Mouse (Mus musculus) layer of hippocampus, adult 18-20 months (tissue): ENCODE results near the gene Nin. TPM values are rescaled to one million over a fixed set of nuclear protein-coding genes. Genes with fewer than 3 reads are reported as not detected.
"Not testable (repeated sequence)": the region's sequence is repeated elsewhere in the genome, so short reads cannot be mapped to it uniquely, and the experiment has no call there.

ENCODE experiments used
- DNase-seq, 2 experiments: peaks; one replicate each; pipeline ENCODE4 v3.0.0; 2022; ENCODE audit warnings: low spot score in 2 of 2
- long read RNA-seq: library from polyadenylated mRNA; stranded (forward); transcript quantifications from one replicate; pipeline ENCODE4 v2.0.0, GENCODE M21; 2021
- total RNA-seq, 2 experiments: library from RNA; stranded (reverse); gene quantifications; 2 replicates each; pipeline ENCODE4 v1.2.3; 2021

Nin gene
- total RNA-seq: 10 to 100 TPM; 62.4 to 69.6 TPM
- long read RNA-seq, full-length matches to known transcripts: 1 of 30 reads
- long read RNA-seq, partial matches to known transcripts: 11 of 30 reads
- long read RNA-seq, other reads (novel, unspliced or antisense): 18 of 30 reads

DNA sequence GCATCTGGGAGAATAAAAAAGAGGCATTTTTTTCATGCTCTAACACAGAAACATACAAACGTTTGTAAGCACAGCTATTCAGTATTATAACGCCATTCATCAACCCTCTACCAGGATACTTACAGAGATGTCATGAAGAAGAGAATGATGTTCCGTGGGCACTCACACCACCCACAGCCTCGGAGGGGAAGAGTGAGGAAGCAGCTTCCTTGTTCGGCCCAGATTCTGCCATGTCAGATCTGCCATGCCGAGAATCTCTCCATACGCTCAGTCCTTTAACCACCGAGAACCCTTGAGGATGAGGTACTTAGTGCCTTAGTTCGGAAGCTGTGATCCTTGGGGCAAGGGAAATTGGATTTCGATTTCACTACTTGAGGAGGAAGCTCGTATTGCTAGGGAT is at the start of gene Nin:
Gene Nin (minus strand): TSS at position 367 of the 400 bp plus-strand sequence.
- DNase-seq: no peak

DNA sequence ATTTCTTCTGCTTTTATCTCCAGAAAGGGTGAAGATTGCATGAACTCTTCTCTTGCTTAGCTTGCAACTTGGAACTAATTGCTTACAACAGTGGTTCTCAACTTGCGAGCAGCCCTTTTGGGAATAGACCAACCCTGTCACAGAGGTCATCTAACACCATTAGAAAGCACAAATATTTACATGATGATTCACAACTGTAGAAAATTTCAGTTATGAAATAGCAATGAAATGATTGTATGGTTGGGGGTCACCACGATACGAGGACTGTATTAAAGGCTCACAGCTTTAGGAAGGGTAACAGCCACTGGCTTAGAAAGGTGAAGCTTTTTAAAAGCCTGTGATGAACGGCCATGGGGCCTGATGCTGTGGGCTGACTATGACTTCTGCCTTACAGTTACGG is 47.5 kb upstream of the Nin start:
- no peak for DNase-seq

- peak in 1 of 2 experiments; percentile 10 for DNase-seq
These were observed 44.0 kb upstream of the Nin start for GRCm38 (mm10) chr12:70157292-70158066.

DNA sequence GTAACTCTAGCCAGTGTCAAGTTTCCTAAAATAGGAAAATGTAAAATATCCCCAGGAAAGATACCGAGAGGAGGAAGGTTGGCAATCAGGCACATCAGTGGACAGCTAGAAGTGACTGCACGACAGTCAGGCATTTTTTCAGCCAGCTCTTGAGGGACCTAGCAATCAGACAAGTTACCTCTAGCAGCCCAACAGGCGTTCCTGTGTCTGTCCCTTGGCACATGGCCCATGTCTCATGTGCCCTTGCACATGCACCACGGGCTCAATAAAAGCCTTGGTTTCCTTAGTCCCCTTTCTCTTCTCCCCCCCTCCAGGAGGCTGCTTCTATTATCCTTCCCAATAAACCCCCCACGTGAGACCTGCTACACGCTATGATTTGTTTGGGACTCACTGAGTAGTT is 42.7 kb upstream of the Nin start:
- DNase-seq: no peak

DNA sequence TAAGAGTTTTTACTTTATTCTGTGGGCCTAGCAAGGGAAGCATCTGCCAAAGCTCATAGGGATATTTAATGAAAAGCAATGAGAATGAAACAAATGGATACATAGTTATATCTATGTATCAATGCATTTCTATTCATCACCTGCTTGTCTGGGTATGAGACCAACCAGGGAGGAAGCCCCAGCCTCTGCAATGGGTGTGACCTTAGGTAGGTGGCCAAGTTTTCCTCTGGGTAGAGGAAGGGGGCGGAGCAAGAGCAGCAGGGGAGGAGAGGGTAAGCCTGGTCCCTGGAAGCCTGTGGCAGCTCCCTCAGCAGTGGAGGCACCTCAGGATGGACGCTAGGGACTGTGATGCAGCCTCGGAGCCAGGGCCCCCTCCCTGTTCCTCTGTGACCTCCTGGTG is 40.3 kb upstream of the Nin start, which contains the start of gene Abhd12b:
Gene Abhd12b (plus strand): TSS at position 301 of the 400 bp plus-strand sequence.
- DNase-seq: no peak

DNA sequence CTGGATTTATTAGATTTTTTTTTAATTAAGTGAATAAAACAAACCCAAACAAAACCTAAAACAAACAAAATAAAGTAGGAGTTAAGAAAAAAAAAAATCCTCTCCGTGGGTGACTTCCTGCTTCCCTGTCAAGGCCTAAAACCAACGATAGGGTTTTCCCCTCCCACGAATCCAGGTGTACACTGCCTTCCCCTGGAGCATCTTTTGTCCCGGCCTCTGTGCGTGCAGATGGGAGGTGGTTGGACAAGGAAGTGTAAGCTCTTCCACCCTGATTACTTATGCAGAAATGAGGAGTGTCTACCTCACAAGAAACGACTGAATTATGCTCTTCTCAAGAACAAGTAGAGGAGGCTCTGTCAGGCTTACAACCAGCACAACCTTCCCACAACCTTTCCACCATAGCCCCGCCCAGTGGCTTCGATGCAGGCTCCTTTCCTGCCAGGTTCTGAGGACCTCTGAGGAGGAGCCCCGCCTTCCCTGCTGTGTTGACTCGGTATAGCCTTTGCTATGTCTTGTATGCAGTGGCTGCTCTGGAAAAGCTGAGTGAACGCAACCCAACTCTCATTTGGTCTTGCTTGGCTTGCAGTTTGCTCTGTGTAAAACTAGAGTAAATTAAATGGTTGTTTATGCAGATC is 35.2 kb upstream of the Nin start:
- DNase-seq: no peak

DNA sequence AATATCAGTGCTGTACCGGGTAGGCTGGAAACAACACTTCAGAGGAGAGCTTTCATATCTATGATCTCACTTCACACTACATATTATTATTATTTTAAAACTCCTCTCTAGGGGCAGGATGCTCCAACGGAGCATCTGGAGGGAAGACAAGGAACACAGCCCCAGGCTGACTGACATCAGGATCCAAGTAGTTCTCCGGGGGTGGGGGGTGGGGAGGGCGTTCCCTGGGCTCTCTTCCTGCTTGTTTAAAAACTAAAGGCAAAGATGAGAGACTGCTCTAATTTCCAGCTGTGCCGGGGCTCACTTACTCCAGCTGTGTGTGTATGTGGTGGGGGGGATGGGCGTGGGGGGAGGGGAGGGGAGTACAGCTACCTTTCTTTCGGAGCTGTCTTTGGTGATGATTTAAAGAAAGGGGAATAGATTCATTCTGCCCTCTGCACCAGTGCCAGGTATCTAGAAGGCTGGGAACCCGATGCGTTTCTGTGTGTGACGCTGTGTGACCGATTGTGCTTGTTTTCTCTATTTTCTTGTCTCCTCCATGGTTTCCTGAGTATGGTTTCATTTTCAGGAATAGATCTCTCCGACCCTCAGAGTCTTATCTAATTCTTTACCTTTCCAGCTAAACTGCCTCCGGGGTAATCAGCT is 34.6 kb upstream of the Nin start:
- no peak for DNase-seq

DNA sequence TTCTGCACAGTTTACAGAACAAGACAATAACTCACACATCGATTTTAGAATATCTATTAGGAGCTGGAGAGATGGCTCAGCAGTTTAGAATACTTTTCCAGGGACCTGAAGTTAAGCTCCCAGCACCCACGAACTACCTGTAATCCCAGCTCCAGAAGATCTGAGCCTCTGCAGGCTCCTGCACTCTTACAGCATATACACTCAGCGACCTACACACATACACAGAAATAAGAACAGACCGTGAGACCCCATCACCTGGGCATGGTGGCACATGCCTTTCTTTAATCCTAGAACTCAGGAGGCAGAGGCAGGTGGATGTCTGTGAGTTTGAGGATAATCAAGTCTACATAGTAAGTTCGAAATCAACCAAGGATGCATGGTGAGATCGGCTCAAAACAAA is 32.1 kb upstream of the Nin start:
- DNase-seq: no peak

DNA sequence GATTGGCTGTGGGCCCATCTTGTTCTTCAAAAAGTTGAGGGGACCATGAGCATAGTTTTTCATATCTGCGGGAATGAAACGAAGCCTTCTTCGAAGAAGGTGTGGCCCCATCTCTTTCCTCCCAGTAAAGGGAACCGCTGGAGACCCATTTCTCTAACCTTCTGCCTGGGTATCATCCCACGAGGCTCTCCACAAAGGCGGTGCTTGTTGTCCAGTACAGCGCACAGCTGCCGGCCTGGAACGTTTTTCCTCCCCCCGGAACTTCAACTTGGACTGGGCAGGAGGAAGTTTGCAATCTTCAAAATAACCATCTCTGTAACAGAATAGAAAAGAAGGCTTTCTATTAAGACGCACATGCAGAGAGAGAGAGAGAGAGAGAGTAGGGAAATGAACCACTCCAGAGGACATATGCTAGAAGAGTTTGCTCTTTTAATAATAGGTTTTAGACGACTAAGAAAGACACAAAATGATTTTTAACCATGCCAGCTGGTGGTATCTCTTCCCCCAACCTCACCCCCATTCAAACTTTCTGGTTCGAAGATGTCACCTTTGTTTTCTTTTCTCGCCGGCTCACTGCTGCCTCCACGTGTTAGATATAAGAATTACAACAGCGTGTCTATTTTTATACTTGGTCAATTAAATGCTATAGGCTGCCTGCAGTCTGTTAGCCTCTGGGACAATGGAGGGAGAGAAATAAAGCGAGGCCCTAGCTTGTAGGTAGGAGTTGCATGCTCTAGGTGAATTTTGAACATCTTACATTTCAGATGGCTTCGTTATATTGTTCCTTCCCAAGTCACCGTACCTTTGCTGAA is 31.3 kb upstream of the Nin start:
- peak; percentile 19 to 82 for DNase-seq

- not testable (repeated sequence) for DNase-seq
These were observed 30.6 kb upstream of the Nin start for GRCm38 (mm10) chr12:70144106-70144587.

GRCm38 (mm10) chr12:70140993-70141576 is 27.6 kb upstream of the Nin start:
- DNase-seq: no peak

GRCm38 (mm10) chr12:70140542-70140941 is 27.0 kb upstream of the Nin start:
- DNase-seq: no peak

DNA sequence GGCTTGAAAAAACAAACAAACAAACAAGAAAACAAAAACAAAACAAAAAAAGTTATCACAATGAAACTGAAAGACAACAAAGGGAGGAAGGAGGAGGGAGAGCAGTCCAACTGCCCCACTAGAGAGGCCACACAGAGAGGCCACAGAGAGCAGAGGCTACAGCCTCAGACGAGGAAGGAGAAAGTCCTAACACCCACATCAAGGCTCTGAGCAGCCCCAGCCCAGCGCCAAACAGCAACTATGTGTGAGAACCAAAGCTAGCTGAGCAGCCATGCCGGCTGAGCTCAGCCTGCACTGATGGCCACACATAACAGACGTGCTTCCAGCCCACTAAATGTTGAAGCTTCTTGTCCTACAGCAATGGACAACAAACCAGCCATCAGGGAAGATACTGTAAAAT is 26.4 kb upstream of the Nin start:
- DNase-seq: no peak

GRCm38 (mm10) chr12:70137626-70138025 is 24.1 kb upstream of the Nin start:
- no peak for DNase-seq

- no peak for DNase-seq
These were observed 23.6 kb upstream of the Nin start for GRCm38 (mm10) chr12:70137095-70137494.

DNA sequence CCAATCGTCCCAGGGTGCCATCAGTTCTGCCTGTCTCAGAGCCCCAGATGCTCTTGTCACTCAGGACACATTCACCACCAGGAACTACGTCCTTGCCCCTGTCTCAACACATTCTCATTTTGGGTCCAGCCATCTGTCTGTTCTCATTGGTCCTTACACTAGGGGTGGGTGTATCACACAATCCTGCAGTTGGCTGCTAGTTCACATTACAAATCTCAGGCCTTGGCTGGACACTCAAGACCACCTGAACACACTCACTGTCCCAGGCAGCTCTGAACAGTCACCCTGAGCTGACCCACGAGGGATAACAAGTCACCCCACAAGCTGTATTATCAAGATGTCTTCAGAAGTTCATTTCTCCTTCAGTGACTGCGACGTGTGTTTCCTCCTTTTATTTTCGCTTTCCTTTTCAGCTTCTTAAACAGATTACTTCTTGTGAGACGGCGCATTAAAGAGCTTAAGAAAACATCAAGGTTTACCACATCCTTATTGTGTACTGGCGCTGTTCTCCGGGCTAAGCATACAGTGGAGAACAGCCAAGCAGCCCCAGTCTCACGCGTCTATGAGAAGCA is 22.8 kb upstream of the Nin start:
- no peak for DNase-seq

GRCm38 (mm10) chr12:70134627-70135235 is 21.2 kb upstream of the Nin start:
- no peak for DNase-seq

DNA sequence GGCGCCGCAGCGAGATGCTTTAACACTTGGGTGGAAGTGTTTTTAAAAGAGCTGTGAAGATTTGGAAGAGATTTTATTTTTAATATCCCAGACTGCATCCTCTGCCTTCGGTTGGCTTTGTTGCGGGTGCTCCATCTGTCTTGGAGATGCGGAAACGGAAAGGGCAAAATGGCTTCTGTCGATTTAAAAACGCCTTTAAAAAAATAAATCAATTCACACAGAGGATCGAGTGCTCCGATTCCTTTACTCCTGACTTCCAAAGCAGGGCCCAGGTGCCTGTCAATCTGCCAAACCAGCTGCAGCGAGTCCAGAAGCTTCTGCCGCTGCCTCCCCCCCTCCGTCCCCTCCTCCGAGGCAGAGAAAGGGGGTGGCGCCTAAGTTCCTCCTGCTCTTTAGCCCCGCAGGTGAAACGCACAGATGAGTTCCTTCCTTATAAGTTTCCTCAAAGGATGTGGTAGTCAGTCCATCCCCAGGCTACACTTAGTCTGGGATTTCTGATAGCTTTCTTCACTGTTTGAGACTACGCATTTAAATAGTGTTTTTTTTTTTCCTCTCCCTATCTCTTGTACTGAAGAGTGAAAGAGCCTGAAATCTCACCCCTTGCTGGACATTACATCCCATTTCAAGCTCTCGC is 17.6 kb upstream of the Nin start:
- DNase-seq: peak; percentile 49 to 52

DNA sequence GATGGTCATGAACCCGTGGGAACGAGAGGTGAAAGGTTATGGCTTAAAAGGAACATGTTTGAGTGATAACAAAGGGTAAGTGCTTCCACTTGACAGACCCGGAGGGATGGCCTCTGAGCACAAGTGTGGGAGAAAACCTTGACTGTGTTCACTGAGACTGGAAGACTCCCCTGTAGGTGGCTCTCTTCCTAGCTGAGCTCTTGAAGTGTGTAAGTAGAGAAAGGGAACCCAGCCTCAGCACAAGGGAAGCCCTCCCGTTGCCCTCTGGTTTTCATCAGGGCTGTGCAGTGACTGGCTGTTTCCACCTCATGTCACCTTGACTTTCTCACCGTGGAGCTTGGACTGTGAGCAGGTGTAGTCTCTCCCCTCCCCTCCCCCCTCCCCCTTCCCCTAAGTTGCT is 15.6 kb upstream of the Nin start:
- no peak for DNase-seq
